Mouse (Mus musculus): ENCODE data around the gene Gm13090. TPM values are rescaled to one million over a fixed set of nuclear protein-coding genes. Genes with fewer than 3 reads are reported as not detected.

The Gm13090 gene
- polyA plus RNA-seq, 1 experiment = not detected

DNA sequence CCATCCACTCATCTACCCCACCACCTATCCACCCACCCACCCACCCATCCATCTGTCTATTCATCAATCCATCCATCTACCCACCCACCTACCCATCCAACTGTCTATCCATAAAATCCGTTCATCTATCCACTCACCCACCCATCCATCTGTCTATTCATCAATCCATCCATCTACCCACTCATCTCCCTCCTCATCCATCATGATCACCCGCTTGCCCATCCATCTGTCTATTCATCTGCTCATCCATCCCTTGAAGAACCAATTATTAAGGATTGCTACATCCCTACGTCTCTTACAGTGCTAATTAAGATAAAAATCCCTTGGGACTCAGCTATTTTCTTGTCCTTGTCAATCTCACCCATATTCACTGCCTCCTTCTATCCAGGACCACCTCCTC is 29.5 kb downstream of the Gm13090 start:
- no peak overlapping the region for H3K27ac ChIP-seq (ENCODE audit: control insufficient read depth, insufficient read depth, low read length)
- TF ChIP-seq CTCF (IDR thresholded peaks at IDR 0.05; ENCODE audit: borderline replicate concordance, control insufficient read depth, extremely low read depth, insufficient read depth, low read length, poor library complexity) = no peak
- TF ChIP-seq POLR2A (IDR thresholded peaks at IDR 0.05; ENCODE audit: control insufficient read depth, extremely low read depth, insufficient read depth, low read length, poor library complexity) = no peak
- no peaks in the 10 kb centered on the region for H3K36me3 ChIP-seq (ENCODE audit: control insufficient read depth, insufficient read depth, low read length)
- no peak overlapping the region for H3K4me3 ChIP-seq (ENCODE audit: control insufficient read depth, insufficient read depth, low read length)
- H3K27me3 ChIP-seq (ENCODE audit: control insufficient read depth, insufficient read depth, low read length) = no peaks in the 10 kb centered on the region
- WGBS = 89% methylated on average over 3 of the region's 3 CpGs
- no peaks in the 10 kb centered on the region for H3K4me1 ChIP-seq (replicated peaks; ENCODE audit: control insufficient read depth, insufficient read depth, low read length)
- DNase-seq = no peak

DNA sequence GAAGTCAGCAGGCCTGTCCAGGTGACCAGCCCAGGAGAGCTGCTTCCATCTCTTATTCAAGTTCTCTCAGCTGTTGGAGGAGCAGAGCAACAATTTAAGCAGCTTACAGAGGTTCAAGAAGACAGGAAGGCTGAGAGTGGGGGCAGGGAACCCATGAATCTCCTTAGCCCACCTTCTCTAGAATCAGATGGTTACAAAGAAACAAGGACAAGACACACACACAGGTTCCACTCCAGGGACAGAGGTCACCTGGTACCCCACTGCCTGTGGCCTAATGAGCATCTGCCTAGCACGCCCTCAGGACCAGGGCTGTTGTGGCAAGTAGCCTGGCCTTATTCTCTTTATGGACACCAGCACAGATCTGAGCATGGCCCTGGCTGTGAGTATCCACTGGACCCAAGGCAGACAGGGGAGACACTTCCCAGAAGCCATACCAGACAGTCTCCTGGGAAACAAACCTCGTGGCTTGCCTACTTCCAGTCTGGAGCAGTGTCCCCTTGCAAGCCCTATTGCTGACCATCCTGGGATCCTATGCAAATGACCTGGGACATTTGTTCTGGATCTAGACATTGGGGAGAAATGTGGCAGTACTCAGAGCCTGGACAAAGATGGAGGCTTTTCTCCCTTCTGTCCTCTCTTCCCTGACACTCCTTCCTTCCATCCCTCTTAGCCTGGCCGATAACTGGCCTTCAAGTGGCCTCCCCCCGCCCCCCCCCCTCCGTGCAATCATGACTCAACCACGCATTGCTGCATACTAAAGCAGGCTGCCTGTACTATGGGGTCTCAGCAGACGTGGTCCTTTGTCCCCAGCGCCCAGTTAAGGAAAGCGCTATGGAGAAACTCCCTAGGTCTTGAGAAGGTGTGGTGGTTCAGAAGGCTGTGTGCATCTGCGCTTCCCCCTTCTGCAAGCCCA is 38.5 kb downstream of the Gm13090 start:
- Histone ChIP-seq H3K27ac (ENCODE audit: control insufficient read depth, insufficient read depth, low read length) (no peak overlapping the region), H3K4me3 (ENCODE audit: control insufficient read depth, insufficient read depth, low read length) (no peak overlapping the region), H3K4me1 (replicated peaks; ENCODE audit: control insufficient read depth, insufficient read depth, low read length) (no peaks in the 10 kb centered on the region), H3K36me3 (ENCODE audit: control insufficient read depth, insufficient read depth, low read length) (no peaks in the 10 kb centered on the region), H3K27me3 (ENCODE audit: control insufficient read depth, insufficient read depth, low read length) (no peaks in the 10 kb centered on the region; the same call in 1 of the 2 replicates)
- WGBS = 21% methylated on average over 10 of the region's 10 CpGs
- TF ChIP-seq POLR2A (IDR thresholded peaks at IDR 0.05; ENCODE audit: control insufficient read depth, extremely low read depth, insufficient read depth, low read length, poor library complexity) (no peak), CTCF (IDR thresholded peaks at IDR 0.05; ENCODE audit: borderline replicate concordance, control insufficient read depth, extremely low read depth, insufficient read depth, low read length, poor library complexity) (no peak)
- no peak for DNase-seq

DNA sequence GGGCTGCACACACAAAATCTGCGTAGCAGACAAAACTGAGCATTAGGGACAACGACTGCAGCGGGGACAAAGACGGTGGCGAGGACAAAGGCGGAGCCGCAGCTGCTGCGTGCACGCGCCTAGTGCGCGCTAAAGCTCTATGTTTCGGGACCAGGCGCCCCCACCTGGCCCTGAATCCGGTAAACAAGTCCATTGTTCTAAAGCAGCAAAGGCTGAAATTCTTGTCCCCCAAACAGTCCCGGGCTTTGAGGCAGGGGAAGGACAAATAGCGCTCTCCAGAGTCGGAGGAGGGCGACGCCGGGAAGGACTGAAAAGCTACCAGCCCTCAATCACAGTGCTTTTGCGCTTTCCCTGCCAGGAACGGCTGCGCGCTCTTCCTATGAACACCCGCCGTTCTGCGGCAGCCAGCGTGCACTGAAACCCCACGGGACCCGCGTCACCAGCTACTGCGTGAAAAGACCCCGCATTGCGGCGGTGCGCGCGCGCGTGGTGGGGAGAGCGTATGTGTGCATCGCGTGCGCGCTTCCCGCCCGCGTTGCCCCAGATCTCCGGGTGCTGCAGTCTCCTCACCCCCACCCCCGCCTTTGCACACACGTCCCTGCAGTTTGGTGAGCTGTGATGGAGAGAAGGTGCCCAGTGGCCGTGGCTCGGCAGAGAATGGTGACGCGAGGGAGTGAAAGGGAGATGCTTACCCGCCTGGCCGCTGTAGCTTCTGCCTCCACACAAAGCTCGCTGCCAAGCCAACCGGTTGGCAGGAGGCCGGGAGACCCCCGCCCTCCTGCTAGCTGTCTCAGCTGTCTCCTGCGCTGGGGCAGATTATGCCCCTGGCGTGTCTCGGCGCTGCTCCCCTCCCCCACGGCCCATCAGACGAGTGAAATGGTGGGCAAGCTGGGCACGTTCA is 39.5 kb downstream of the Gm13090 start:
- no peak overlapping the region for H3K27ac ChIP-seq (ENCODE audit: control insufficient read depth, insufficient read depth, low read length)
- H3K4me3 ChIP-seq (ENCODE audit: control insufficient read depth, insufficient read depth, low read length) = no peak overlapping the region; the same call in 1 of the 2 replicates
- H3K36me3 ChIP-seq (ENCODE audit: control insufficient read depth, insufficient read depth, low read length) = no peaks in the 10 kb centered on the region
- no peaks in the 10 kb centered on the region for H3K4me1 ChIP-seq (replicated peaks; ENCODE audit: control insufficient read depth, insufficient read depth, low read length)
- DNase-seq = no peak
- TF ChIP-seq CTCF (IDR thresholded peaks at IDR 0.05; ENCODE audit: borderline replicate concordance, control insufficient read depth, extremely low read depth, insufficient read depth, low read length, poor library complexity) (no peak), POLR2A (IDR thresholded peaks at IDR 0.05; ENCODE audit: control insufficient read depth, extremely low read depth, insufficient read depth, low read length, poor library complexity) (no peak)
- no peaks in the 10 kb centered on the region; the same call in 1 of the 2 replicates for H3K27me3 ChIP-seq (ENCODE audit: control insufficient read depth, insufficient read depth, low read length)
- WGBS = 2% methylated on average over 69 of the region's 69 CpGs

DNA sequence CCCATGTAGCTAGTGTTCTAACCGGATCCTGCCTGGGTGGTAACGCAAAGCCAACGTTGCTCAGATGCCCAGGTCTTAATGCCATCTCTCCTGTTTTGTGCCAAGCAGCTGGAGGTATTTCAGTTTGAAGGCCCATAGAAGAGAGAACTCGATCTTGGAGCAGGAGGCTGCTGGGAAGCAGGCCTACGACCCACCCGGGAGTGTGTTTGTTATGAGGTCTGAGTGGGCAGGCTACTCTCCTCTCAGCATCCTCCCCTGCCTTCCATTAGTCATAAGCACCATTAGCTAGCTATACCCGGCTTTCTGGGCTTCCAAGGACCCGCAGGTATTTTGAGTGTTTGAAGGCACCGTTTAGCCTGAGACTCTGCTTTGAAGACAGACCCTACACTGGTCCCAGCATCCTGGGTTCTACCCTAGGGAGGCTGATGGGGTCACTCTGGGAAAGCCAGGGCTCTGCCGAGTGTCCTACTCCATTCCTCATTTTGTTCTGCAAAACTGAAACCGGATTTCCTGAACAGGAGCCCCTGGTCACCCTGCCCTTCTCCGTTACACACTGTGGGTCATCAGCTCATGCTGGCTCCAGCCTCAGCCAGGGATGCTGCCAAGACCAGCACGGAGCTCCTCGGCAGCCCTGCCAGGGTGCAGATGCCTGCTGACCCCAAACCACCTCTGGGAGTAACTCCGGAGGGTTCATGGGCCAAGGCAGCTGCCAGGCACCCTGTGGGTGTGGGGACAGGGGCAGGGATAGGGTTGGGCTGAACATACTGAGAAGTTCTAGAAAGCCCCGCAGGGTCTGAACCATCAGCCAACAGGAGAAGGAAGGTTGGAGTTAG is 40.6 kb downstream of the Gm13090 start:
- WGBS = 70% methylated on average over 16 of the region's 16 CpGs
- no peak overlapping the region for H3K4me3 ChIP-seq (ENCODE audit: control insufficient read depth, insufficient read depth, low read length)
- no peaks in the 10 kb centered on the region for H3K4me1 ChIP-seq (replicated peaks; ENCODE audit: control insufficient read depth, insufficient read depth, low read length)
- H3K36me3 ChIP-seq (ENCODE audit: control insufficient read depth, insufficient read depth, low read length) = no peaks in the 10 kb centered on the region
- TF ChIP-seq POLR2A (IDR thresholded peaks at IDR 0.05; ENCODE audit: control insufficient read depth, extremely low read depth, insufficient read depth, low read length, poor library complexity) (no peak), CTCF (IDR thresholded peaks at IDR 0.05; ENCODE audit: borderline replicate concordance, control insufficient read depth, extremely low read depth, insufficient read depth, low read length, poor library complexity) (no peak)
- no peak for DNase-seq
- no peak overlapping the region for H3K27ac ChIP-seq (ENCODE audit: control insufficient read depth, insufficient read depth, low read length)
- no peaks in the 10 kb centered on the region; the same call in 1 of the 2 replicates for H3K27me3 ChIP-seq (ENCODE audit: control insufficient read depth, insufficient read depth, low read length)

DNA sequence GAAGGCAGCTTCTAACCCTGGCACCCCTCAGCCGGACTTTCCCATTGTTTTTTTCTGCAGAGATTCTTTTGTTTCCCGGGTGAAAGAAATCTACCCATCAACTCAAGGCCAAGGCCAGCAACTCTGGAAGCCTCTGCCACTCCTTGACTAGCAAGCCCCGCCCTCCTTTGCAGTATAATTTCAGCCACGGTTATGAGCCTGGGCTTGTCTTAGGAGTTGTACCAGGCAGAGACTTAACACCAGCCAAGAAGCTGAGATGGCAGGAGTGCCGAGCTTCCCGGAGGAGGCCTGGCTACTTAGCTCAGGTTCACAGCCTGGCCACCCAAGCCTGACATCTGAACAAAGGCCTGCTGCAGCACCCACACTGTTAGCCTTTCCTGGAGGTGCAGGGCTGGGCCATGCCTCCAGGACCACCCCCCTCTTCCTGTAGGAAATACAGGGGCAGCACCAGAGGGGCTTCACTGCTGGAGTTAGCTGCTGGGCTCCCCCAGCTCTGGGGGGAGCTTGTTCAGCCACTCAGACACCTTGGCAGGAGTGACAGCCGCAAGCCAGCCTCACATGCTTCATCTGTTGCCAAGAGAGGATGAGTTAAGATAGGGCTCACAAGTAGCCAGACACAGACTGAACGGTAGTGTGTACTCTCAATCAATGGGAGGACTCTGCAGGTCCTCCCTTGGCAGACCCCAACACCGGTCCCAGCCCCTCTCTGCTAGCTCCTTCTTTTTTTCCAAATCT is 41.6 kb downstream of the Gm13090 start:
- H3K4me3 ChIP-seq (ENCODE audit: control insufficient read depth, insufficient read depth, low read length) = no peak overlapping the region
- no peak for DNase-seq
- H3K27me3 ChIP-seq (ENCODE audit: control insufficient read depth, insufficient read depth, low read length) = no peaks in the 10 kb centered on the region; the same call in 1 of the 2 replicates
- WGBS = 76% methylated on average over 9 of the region's 9 CpGs
- no peaks in the 10 kb centered on the region for H3K36me3 ChIP-seq (ENCODE audit: control insufficient read depth, insufficient read depth, low read length)
- H3K27ac ChIP-seq (ENCODE audit: control insufficient read depth, insufficient read depth, low read length) = no peak overlapping the region
- no peaks in the 10 kb centered on the region for H3K4me1 ChIP-seq (replicated peaks; ENCODE audit: control insufficient read depth, insufficient read depth, low read length)
- no peak for TF ChIP-seq CTCF (IDR thresholded peaks at IDR 0.05; ENCODE audit: borderline replicate concordance, control insufficient read depth, extremely low read depth, insufficient read depth, low read length, poor library complexity)
- TF ChIP-seq POLR2A (IDR thresholded peaks at IDR 0.05; ENCODE audit: control insufficient read depth, extremely low read depth, insufficient read depth, low read length, poor library complexity) = no peak

Measured in thymus, adult 2 months (tissue).